Mouse (Mus musculus): ENCODE results near the gene 4430402I18Rik. TPM values are rescaled to one million over a fixed set of nuclear protein-coding genes. Genes with fewer than 3 reads are reported as not detected.
A peak's percentile ranks its signal among the peaks of the same experiment; 100 is the strongest.

4430402I18Rik gene
- polyA plus RNA-seq, 1 experiment = not detected

- peaks cover 15% of the 10 kb centered on the region for H3K27me3 ChIP-seq (ENCODE audit: control insufficient read depth)
- H3K36me3 ChIP-seq (ENCODE audit: control insufficient read depth) = no peaks in the 10 kb centered on the region
- TF ChIP-seq GATA1 (IDR thresholded peaks at IDR 0.05; ENCODE audit: low read length) = no peak
- TF ChIP-seq TAL1 (IDR thresholded peaks at IDR 0.05; ENCODE audit: low read length) = no peak
- no peak overlapping the region for H3K4me3 ChIP-seq (replicated peaks)
- H3K9me3 ChIP-seq (ENCODE audit: control insufficient read depth, low read length) = 0 out of 2 replicates have a peak, but pooled peaks cover 3% of the 10 kb centered on the region
- H3K4me1 ChIP-seq (ENCODE audit: control insufficient read depth) = peaks cover 7% of the 10 kb centered on the region
Measured at GRCm38 (mm10) chr19:28970251-28970650, 2.7 kb upstream of the 4430402I18Rik start.

GRCm38 (mm10) chr19:28969231-28969630 is 1.6 kb upstream of the 4430402I18Rik start:
- Histone ChIP-seq H3K4me1 (ENCODE audit: control insufficient read depth) (peaks cover 10% of the 10 kb centered on the region), H3K36me3 (ENCODE audit: control insufficient read depth) (no peaks in the 10 kb centered on the region), H3K4me3 (replicated peaks) (no peak overlapping the region), H3K9me3 (ENCODE audit: control insufficient read depth, low read length) (no peaks in the 10 kb centered on the region), H3K27me3 (ENCODE audit: control insufficient read depth) (peaks cover 13% of the 10 kb centered on the region)
- TF ChIP-seq TAL1 (IDR thresholded peaks at IDR 0.05; ENCODE audit: low read length) = no peak
- TF ChIP-seq GATA1 (IDR thresholded peaks at IDR 0.05; ENCODE audit: low read length) = no peak

GRCm38 (mm10) chr19:28968178-28968577 is 578 bp upstream of the 4430402I18Rik start:
- Histone ChIP-seq H3K4me3 (replicated peaks) (no peak overlapping the region), H3K4me1 (ENCODE audit: control insufficient read depth) (peaks cover 16% of the 10 kb centered on the region), H3K36me3 (ENCODE audit: control insufficient read depth) (no peaks in the 10 kb centered on the region), H3K27me3 (ENCODE audit: control insufficient read depth) (peaks cover 23% of the 10 kb centered on the region), H3K9me3 (ENCODE audit: control insufficient read depth, low read length) (no peaks in the 10 kb centered on the region)
- TF ChIP-seq TAL1 (IDR thresholded peaks at IDR 0.05; ENCODE audit: low read length) (no peak), GATA1 (IDR thresholded peaks at IDR 0.05; ENCODE audit: low read length) (no peak)

GRCm38 (mm10) chr19:28964552-28964903 is 3.1 kb downstream of the 4430402I18Rik start:
- Histone ChIP-seq H3K9me3 (ENCODE audit: control insufficient read depth, low read length) (no peaks in the 10 kb centered on the region), H3K4me1 (ENCODE audit: control insufficient read depth) (peaks cover 16% of the 10 kb centered on the region), H3K4me3 (replicated peaks) (peak overlapping the region; percentile 69), H3K27me3 (ENCODE audit: control insufficient read depth) (peaks cover 37% of the 10 kb centered on the region), H3K36me3 (ENCODE audit: control insufficient read depth) (no peaks in the 10 kb centered on the region)
- no peak for TF ChIP-seq GATA1 (IDR thresholded peaks at IDR 0.05; ENCODE audit: low read length)

GRCm38 (mm10) chr19:28963842-28964551 is 3.6 kb downstream of the 4430402I18Rik start, which contains the start of gene Plpp6:
Plpp6 (plus strand) TSS chr19:28963953.
- Histone ChIP-seq H3K27me3 (ENCODE audit: control insufficient read depth) (peaks cover 37% of the 10 kb centered on the region), H3K9me3 (ENCODE audit: control insufficient read depth, low read length) (no peaks in the 10 kb centered on the region), H3K36me3 (ENCODE audit: control insufficient read depth) (no peaks in the 10 kb centered on the region), H3K4me1 (ENCODE audit: control insufficient read depth) (peaks cover 16% of the 10 kb centered on the region), H3K4me3 (replicated peaks) (peak within 1 kb of the TSS; percentile 69)
- TF ChIP-seq GATA1 (IDR thresholded peaks at IDR 0.05; ENCODE audit: low read length) (no peak), TAL1 (IDR thresholded peaks at IDR 0.05; ENCODE audit: low read length) (no peak)

- TF ChIP-seq GATA1 (IDR thresholded peaks at IDR 0.05; ENCODE audit: low read length) = no peak
- TF ChIP-seq TAL1 (IDR thresholded peaks at IDR 0.05; ENCODE audit: low read length) = no peak
- no peaks in the 10 kb centered on the region for H3K36me3 ChIP-seq (ENCODE audit: control insufficient read depth)
- peaks cover 37% of the 10 kb centered on the region for H3K27me3 ChIP-seq (ENCODE audit: control insufficient read depth)
- peak overlapping the region; percentile 69 for H3K4me3 ChIP-seq (replicated peaks)
- peaks cover 16% of the 10 kb centered on the region for H3K4me1 ChIP-seq (ENCODE audit: control insufficient read depth)
- no peaks in the 10 kb centered on the region for H3K9me3 ChIP-seq (ENCODE audit: control insufficient read depth, low read length)
Measured at GRCm38 (mm10) chr19:28963513-28963841, 4.1 kb downstream of the 4430402I18Rik start.

GRCm38 (mm10) chr19:28963113-28963512 is 4.5 kb downstream of the 4430402I18Rik start:
- H3K4me3 ChIP-seq (replicated peaks) = no peak overlapping the region
- no peaks in the 10 kb centered on the region for H3K9me3 ChIP-seq (ENCODE audit: control insufficient read depth, low read length)
- TF ChIP-seq TAL1 (IDR thresholded peaks at IDR 0.05; ENCODE audit: low read length) (no peak), GATA1 (IDR thresholded peaks at IDR 0.05; ENCODE audit: low read length) (no peak)
- H3K4me1 ChIP-seq (ENCODE audit: control insufficient read depth) = peaks cover 16% of the 10 kb centered on the region
- H3K27me3 ChIP-seq (ENCODE audit: control insufficient read depth) = peaks cover 37% of the 10 kb centered on the region
- no peaks in the 10 kb centered on the region for H3K36me3 ChIP-seq (ENCODE audit: control insufficient read depth)

- Histone ChIP-seq H3K36me3 (ENCODE audit: control insufficient read depth) (no peaks in the 10 kb centered on the region), H3K9me3 (ENCODE audit: control insufficient read depth, low read length) (no peaks in the 10 kb centered on the region), H3K4me1 (ENCODE audit: control insufficient read depth) (no peaks in the 10 kb centered on the region), H3K4me3 (replicated peaks) (no peak overlapping the region), H3K27me3 (ENCODE audit: control insufficient read depth) (no peaks in the 10 kb centered on the region)
- no peak for TF ChIP-seq GATA1 (IDR thresholded peaks at IDR 0.05; ENCODE audit: low read length)
- TF ChIP-seq TAL1 (IDR thresholded peaks at IDR 0.05; ENCODE audit: low read length) = no peak
Measured at GRCm38 (mm10) chr19:28951251-28951650, 16.3 kb downstream of the 4430402I18Rik start.

- H3K27me3 ChIP-seq (ENCODE audit: control insufficient read depth) = 0 out of 2 replicates have a peak, but pooled peaks cover 2% of the 10 kb centered on the region
- no peak overlapping the region for H3K4me3 ChIP-seq (replicated peaks)
- H3K9me3 ChIP-seq (ENCODE audit: control insufficient read depth, low read length) = no peaks in the 10 kb centered on the region
- TF ChIP-seq TAL1 (IDR thresholded peaks at IDR 0.05; ENCODE audit: low read length) (no peak), GATA1 (IDR thresholded peaks at IDR 0.05; ENCODE audit: low read length) (no peak)
- no peaks in the 10 kb centered on the region for H3K4me1 ChIP-seq (ENCODE audit: control insufficient read depth)
- H3K36me3 ChIP-seq (ENCODE audit: control insufficient read depth) = no peaks in the 10 kb centered on the region
Measured at GRCm38 (mm10) chr19:28947311-28947710, 20.3 kb downstream of the 4430402I18Rik start.

All from erythroblast, embryonic 14.5 days (primary cell).